Mouse (Mus musculus) heart, embryonic 11.5 days (tissue): ENCODE results near the gene Noa1. TPM values are rescaled to one million over a fixed set of nuclear protein-coding genes. Genes with fewer than 3 reads are reported as not detected.

Experiments
- ATAC-seq: fragments of 200-750 bp; cut with Nextera tagmentation; replicated peaks from 2 replicates; pipeline ENCODE4 v1.8.0; 2017; ENCODE audit warnings: moderate library complexity; ENCODE audit not compliant: insufficient number of reproducible peaks, low FRiP score, low TSS enrichment
- H3K27ac ChIP-seq: fragments of 300-500 bp; sonication (generic); 2 replicates; pipeline ENCODE4 v1.5.1; 2014; ENCODE audit warnings: mild to moderate bottlenecking, low read depth, low read length
- H3K27me3 ChIP-seq: fragments of 300-500 bp; sonication (generic); 2 replicates; pipeline ENCODE4 v1.6.1; 2014; ENCODE audit warnings: mild to moderate bottlenecking, low read length, mixed read lengths; ENCODE audit not compliant: control insufficient read depth, insufficient read depth
- H3K36me3 ChIP-seq: fragments of 300-500 bp; sonication (generic); 2 replicates; pipeline ENCODE4 v1.6.1; 2014; ENCODE audit warnings: mild to moderate bottlenecking, low read length, moderate library complexity, mixed read lengths; ENCODE audit not compliant: control insufficient read depth, insufficient read depth
- H3K4me1 ChIP-seq: fragments of 300-500 bp; sonication (generic); 2 replicates; pipeline ENCODE4 v1.6.1; 2014; ENCODE audit warnings: low read length; ENCODE audit not compliant: control insufficient read depth, insufficient read depth
- H3K4me2 ChIP-seq: fragments of 300-500 bp; sonication (generic); 2 replicates; pipeline ENCODE4 v1.6.1; 2014; ENCODE audit warnings: mild to moderate bottlenecking, moderate library complexity
- H3K4me3 ChIP-seq: fragments of 300-500 bp; sonication (generic); 2 replicates; pipeline ENCODE4 v1.5.1; 2014; ENCODE audit warnings: low read depth, low read length
- H3K9ac ChIP-seq: fragments of 300-500 bp; sonication (generic); 2 replicates; pipeline ENCODE4 v1.6.1; 2014; ENCODE audit warnings: mild to moderate bottlenecking, low read depth, low read length, moderate library complexity
- H3K9me3 ChIP-seq: fragments of 300-500 bp; sonication (generic); replicated peaks from 2 replicates; pipeline ENCODE4 v1.6.1; 2016; ENCODE audit warnings: low read length; ENCODE audit not compliant: control insufficient read depth
- WGBS: fragments of 180-500 bp; shearing (Covaris S2); extraction: QIAGEN DNeasy Blood & Tissue Kit; methylation state at CpG from one replicate; pipeline ENCODE4 v1.1.7; 2014; ENCODE audit not compliant: insufficient replicate concordance; 5-methylcytosine and 5-hydroxymethylcytosine counted together
- polyA plus RNA-seq: library from polyadenylated mRNA; unstranded; fragments of >200 nt; fragmentation: Nextera tagmentation; extraction: Ambion mirVana; gene quantifications from 2 replicates; pipeline ENCODE4 v1.2.1, GENCODE M21; 2014

Gene Noa1
- polyA plus RNA-seq, 1 experiment from 2014 or later, result 21.1 TPM

GRCm38 (mm10) chr5:77254402-77254801 is 55.5 kb downstream of the Noa1 start:
- no peak overlapping the region for H3K4me2 ChIP-seq
- no peaks in the 10 kb centered on the region for H3K36me3 ChIP-seq
- ATAC-seq, result no peak
- no peaks in the 10 kb centered on the region for H3K9me3 ChIP-seq
- WGBS, result 51% methylated on average over 3 of the region's 3 CpGs
- no peak overlapping the region for H3K9ac ChIP-seq
- H3K27ac ChIP-seq, result no peak overlapping the region
- no peak overlapping the region for H3K4me3 ChIP-seq
- H3K27me3 ChIP-seq, result no peaks in the 10 kb centered on the region
- H3K4me1 ChIP-seq, result no peaks in the 10 kb centered on the region

- H3K27me3 ChIP-seq, result no peaks in the 10 kb centered on the region
- no peak overlapping the region for H3K9ac ChIP-seq
- no peak overlapping the region for H3K4me3 ChIP-seq
- WGBS, result 82% methylated on average over 1 of the region's 1 CpGs
- no peaks in the 10 kb centered on the region for H3K4me1 ChIP-seq
- no peak overlapping the region for H3K27ac ChIP-seq
- no peak overlapping the region for H3K4me2 ChIP-seq
- H3K9me3 ChIP-seq, result no peaks in the 10 kb centered on the region
- no peaks in the 10 kb centered on the region for H3K36me3 ChIP-seq
- no peak for ATAC-seq
Measured at GRCm38 (mm10) chr5:77253154-77253553, 56.7 kb downstream of the Noa1 start.

- no peaks in the 10 kb centered on the region for H3K36me3 ChIP-seq
- no peak for ATAC-seq
- WGBS, result 71% methylated on average over 8 of the region's 8 CpGs
- H3K9me3 ChIP-seq, result no peaks in the 10 kb centered on the region
- H3K4me3 ChIP-seq, result no peak overlapping the region
- no peaks in the 10 kb centered on the region for H3K27me3 ChIP-seq
- no peak overlapping the region for H3K9ac ChIP-seq
- H3K4me2 ChIP-seq, result no peak overlapping the region
- no peaks in the 10 kb centered on the region for H3K4me1 ChIP-seq
- no peak overlapping the region for H3K27ac ChIP-seq
Measured at GRCm38 (mm10) chr5:77252115-77252827, 57.6 kb downstream of the Noa1 start.

- Histone ChIP-seq H3K27ac (no peak overlapping the region), H3K9ac (no peak overlapping the region), H3K4me2 (no peak overlapping the region), H3K27me3 (no peaks in the 10 kb centered on the region), H3K4me3 (no peak overlapping the region), H3K36me3 (no peaks in the 10 kb centered on the region), H3K4me1 (no peaks in the 10 kb centered on the region), H3K9me3 (no peaks in the 10 kb centered on the region)
- no peak for ATAC-seq
- WGBS, result 53% methylated on average over 5 of the region's 5 CpGs
Measured at GRCm38 (mm10) chr5:77251656-77252055, 58.2 kb downstream of the Noa1 start.

- H3K27ac ChIP-seq, result no peak overlapping the region
Measured at GRCm38 (mm10) chr5:77250083-77250482, 59.8 kb downstream of the Noa1 start.

DNA sequence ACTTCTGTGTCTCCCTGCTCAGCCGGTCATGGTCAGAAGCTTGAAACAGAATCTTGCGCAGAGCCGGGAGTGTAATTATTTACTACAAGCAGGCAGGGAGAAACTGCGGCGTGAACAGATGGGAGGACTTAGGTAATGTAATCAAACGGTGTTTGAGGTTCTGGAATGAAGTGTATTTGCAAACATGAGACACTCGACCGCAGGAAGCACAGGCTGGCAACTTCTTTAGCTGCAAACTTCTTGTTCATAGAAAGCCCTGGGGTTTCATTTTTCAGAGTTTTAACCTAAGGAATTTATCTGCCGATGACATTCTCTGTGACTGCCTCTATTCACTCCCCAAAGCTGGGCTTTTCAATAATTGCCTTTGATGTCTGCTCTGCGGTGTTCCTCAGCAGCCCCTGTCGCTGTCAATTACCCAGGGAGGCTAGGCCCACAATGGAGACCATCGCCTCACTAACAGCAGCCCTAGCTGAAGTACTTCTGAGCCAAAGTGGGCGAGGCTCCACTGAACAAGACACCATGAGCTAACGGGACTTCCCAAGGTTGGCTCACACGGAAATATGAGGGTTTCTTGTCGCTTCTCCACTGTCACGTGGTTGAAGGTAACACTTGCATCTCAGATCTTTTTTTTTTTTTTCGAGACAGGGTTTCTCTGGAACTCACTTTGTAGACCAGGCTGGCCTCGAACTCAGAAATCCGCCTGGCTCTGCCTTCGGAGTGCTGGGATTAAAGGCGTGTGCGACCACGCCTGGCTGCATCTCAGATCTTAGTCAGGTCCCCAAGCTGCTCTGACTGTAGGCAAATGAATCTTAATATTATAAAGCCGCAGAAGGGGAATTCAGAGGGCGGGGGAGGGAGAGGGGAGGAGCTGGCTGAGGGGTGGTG is 63.9 kb downstream of the Noa1 start:
- H3K4me2 ChIP-seq, result peak overlapping the region; percentile 57
- H3K4me1 ChIP-seq, result no peaks in the 10 kb centered on the region
- ATAC-seq, result no peak
- no peaks in the 10 kb centered on the region for H3K36me3 ChIP-seq
- WGBS, result 40% methylated on average over 26 of the region's 26 CpGs
- H3K27ac ChIP-seq, result no peak overlapping the region
- peak overlapping the region; percentile 34; the same call in 1 of the 2 replicates for H3K9ac ChIP-seq
- no peaks in the 10 kb centered on the region for H3K9me3 ChIP-seq
- no peak overlapping the region for H3K4me3 ChIP-seq
- no peaks in the 10 kb centered on the region for H3K27me3 ChIP-seq

More at GRCm38 (mm10) chr5:77250083-77250482, 59.8 kb downstream of the Noa1 start:
- Histone ChIP-seq H3K27me3 (no peaks in the 10 kb centered on the region), H3K4me1 (no peaks in the 10 kb centered on the region), H3K9me3 (no peaks in the 10 kb centered on the region), H3K36me3 (no peaks in the 10 kb centered on the region), H3K4me3 (no peak overlapping the region), H3K9ac (no peak overlapping the region), H3K4me2 (no peak overlapping the region)
- ATAC-seq, result no peak
- WGBS, result 62% methylated on average over 9 of the region's 9 CpGs

GRCm38 (mm10) chr5:77245463-77245786 is 64.5 kb downstream of the Noa1 start:
- Histone ChIP-seq H3K9me3 (no peaks in the 10 kb centered on the region), H3K9ac (peak overlapping the region; percentile 34; the same call in 1 of the 2 replicates), H3K4me2 (peak overlapping the region; percentile 57), H3K27ac (no peak overlapping the region), H3K4me3 (no peak overlapping the region), H3K27me3 (no peaks in the 10 kb centered on the region), H3K4me1 (no peaks in the 10 kb centered on the region), H3K36me3 (no peaks in the 10 kb centered on the region)
- 48% methylated on average over 7 of the region's 7 CpGs for WGBS
- ATAC-seq, result no peak

DNA sequence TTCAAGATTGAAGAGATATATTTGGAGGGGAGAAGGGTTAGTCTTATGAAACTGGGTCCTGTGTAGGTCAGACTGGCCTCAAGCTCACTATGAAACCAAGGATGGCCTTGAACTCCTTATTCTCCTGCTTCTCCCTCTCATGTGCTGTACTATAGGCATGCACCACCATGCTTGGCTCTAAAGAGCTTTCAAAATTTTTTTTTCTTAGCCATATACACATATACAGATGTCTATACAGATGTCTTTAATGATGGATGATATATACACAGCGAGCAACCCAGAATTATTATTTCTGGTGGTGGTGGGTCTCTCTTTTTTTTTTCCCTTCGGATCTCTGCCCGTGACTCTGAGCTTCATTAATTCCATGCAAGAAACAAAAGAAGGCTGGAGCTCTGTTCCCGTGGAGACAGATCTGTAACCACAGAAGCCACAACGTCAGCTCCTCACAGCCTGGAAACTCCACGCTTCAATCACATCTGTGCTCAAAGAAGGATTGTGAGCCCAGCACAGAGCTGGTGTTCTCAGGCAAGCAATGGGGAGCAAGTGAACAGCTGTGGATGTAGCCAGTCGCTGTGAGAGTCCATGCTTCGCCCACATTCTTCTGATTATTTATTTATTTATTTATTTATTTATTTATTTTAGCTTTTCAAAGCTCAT is 65.4 kb downstream of the Noa1 start:
- WGBS, result 62% methylated on average over 8 of the region's 8 CpGs
- Histone ChIP-seq H3K4me3 (no peak overlapping the region), H3K4me2 (no peak overlapping the region), H3K9ac (no peak overlapping the region), H3K27me3 (no peaks in the 10 kb centered on the region), H3K36me3 (no peaks in the 10 kb centered on the region), H3K9me3 (no peaks in the 10 kb centered on the region), H3K4me1 (no peaks in the 10 kb centered on the region), H3K27ac (no peak overlapping the region)
- no peak for ATAC-seq
